Mouse (Mus musculus) natural killer cell, adult 2 months (primary cell): ENCODE measurements around the gene Specc1l.

Experiments
- DNase-seq, 2 experiments: peaks; one replicate each; pipeline ENCODE4 v3.0.0; 2022; ENCODE audit warnings: low spot score in 2 of 2

Gene Specc1l

DNA sequence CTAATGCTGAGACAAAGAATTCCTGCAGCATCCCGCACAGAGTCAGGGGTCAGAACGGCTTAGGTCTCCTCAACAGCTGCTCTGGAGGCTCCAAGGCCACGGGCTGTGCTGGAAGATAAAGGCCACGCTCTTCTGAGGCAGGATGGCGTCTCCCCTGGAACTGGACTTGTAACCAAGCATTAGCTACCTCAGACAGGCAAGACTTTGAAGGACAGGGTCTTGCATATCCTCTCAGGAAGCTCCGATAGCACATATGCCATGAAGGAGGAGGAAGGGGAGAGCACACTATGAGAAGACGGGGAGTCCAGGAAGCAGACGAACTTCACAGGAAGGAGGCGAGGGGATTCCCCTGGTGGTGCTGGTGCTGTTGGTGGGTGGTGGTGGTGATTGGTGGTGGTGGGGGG is 142.0 kb downstream of the Specc1l start:
- DNase-seq = peak; percentile 19 to 32

GRCm38 (mm10) chr10:75355341-75355740 is 143.5 kb downstream of the Specc1l start:
- no peak for DNase-seq
